Mouse (Mus musculus) limb, embryonic 14.5 days (tissue): ENCODE measurements at regions not wholly inside any gene's neighbourhood (a gene's known extent, or its start where the extent isn't known, plus 50 kb on each side); places are given as distances from the start of the nearest gene placed in this dataset.
A peak's percentile ranks its signal among the peaks of the same experiment; 100 is the strongest.

Experiments
- ATAC-seq: fragments of 200-750 bp; cut with Nextera tagmentation; 2 replicates; pipeline ENCODE4 v1.8.0; 2017; ENCODE audit warnings: low read depth, moderate number of reproducible peaks, moderate TSS enrichment; ENCODE audit not compliant: low FRiP score
- DNase-seq: peaks from one replicate; pipeline ENCODE4 v3.0.0-alpha.2; 2015; ENCODE audit warnings: low spot score
- H3K27ac ChIP-seq: fragments of 300-500 bp; sonication (generic); replicated peaks from 2 replicates; pipeline ENCODE4 v1.5.1; 2014; ENCODE audit warnings: low read depth, mild to moderate bottlenecking, low read length, moderate library complexity, mixed read lengths
- H3K27me3 ChIP-seq: fragments of 300-500 bp; sonication (generic); 2 replicates; pipeline ENCODE4 v1.6.1; 2014; ENCODE audit warnings: low read length, mixed read lengths; ENCODE audit not compliant: control insufficient read depth, insufficient read depth
- H3K36me3 ChIP-seq: fragments of 300-500 bp; sonication (generic); 2 replicates; pipeline ENCODE4 v1.6.1; 2014; ENCODE audit warnings: mild to moderate bottlenecking, low read length, moderate library complexity, mixed read lengths; ENCODE audit not compliant: control insufficient read depth, insufficient read depth
- H3K4me1 ChIP-seq: fragments of 300-500 bp; sonication (generic); 2 replicates; pipeline ENCODE4 v1.6.1; 2014; ENCODE audit warnings: antibody characterized with exemption, low read length, mixed read lengths; ENCODE audit not compliant: control insufficient read depth, insufficient read depth
- H3K4me2 ChIP-seq: fragments of 300-500 bp; sonication (generic); replicated peaks from 2 replicates; pipeline ENCODE4 v1.6.1; 2014; ENCODE audit warnings: low read depth, mild to moderate bottlenecking, low read length, moderate library complexity; ENCODE audit not compliant: severe bottlenecking
- H3K4me3 ChIP-seq: fragments of 300-500 bp; sonication (generic); replicated peaks from 2 replicates; pipeline ENCODE4 v1.5.1; 2014; ENCODE audit warnings: low read length
- H3K9ac ChIP-seq: fragments of 300-500 bp; sonication (generic); 2 replicates; pipeline ENCODE4 v1.6.1; 2014; ENCODE audit warnings: mild to moderate bottlenecking, low read depth, low read length, moderate library complexity; ENCODE audit not compliant: severe bottlenecking
- H3K9me3 ChIP-seq: fragments of 300-500 bp; sonication (generic); 2 replicates; pipeline ENCODE4 v1.6.1; 2016; ENCODE audit warnings: low read length; ENCODE audit not compliant: control insufficient read depth
- POLR2A ChIP-seq: fragments of 200-500 bp; IDR thresholded peaks from 2 replicates; pipeline ENCODE4 v1.8.0; 2012; ENCODE audit warnings: inconsistent platforms, mild to moderate bottlenecking, moderate library complexity, borderline replicate concordance; ENCODE audit not compliant: insufficient read depth, insufficient read length; ENCODE audit errors: extremely low read depth
- WGBS: fragments of 180-500 bp; shearing (Covaris S2); extraction: QIAGEN DNeasy Blood & Tissue Kit; methylation state at CpG from one replicate; pipeline ENCODE4 v1.1.7; 2014; 5-methylcytosine and 5-hydroxymethylcytosine counted together

DNA sequence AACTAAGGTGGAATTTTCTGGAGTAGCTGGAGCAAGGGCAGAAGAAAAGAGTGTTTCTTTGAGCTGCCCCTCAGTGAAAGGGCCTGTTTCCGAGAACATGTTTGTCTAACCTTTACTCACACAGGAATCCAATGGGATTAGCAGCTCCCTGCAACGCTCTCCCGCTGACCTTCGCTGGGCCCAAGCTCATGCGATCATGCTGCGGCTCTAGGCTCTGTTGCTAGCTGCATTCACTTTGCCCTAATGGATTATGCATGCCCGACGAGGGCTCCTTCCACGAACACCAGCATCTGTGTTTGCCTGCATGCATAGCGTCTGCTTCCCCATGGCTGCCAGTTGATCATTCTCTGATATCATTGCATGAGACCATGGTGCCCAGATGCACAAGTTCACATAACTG is 140.2 kb downstream of the Bmp7 start:
- no peak for TF ChIP-seq POLR2A
- Histone ChIP-seq H3K4me3 (no peak overlapping the region), H3K27ac (no peak overlapping the region), H3K9me3 (no peaks in the 10 kb centered on the region), H3K27me3 (no peaks in the 10 kb centered on the region), H3K9ac (no peak overlapping the region), H3K4me2 (no peak overlapping the region), H3K4me1 (peaks cover 20% of the 10 kb centered on the region), H3K36me3 (no peaks in the 10 kb centered on the region)
- no peak for ATAC-seq
- 57% methylated on average over 10 of the region's 10 CpGs for WGBS
- no peak for DNase-seq

GRCm38 (mm10) chr2:172800801-172801200 is 139.3 kb downstream of the Bmp7 start:
- 0 out of 2 replicates have a peak overlapping the region, but pooled peaks have one; percentile 8 for H3K27ac ChIP-seq
- DNase-seq (no peak), ATAC-seq (peak; percentile 64; the same call in 1 of the 2 replicates)
- WGBS, result 23% methylated on average over 9 of the region's 9 CpGs
- no peaks in the 10 kb centered on the region for H3K9me3 ChIP-seq
- TF ChIP-seq POLR2A, result no peak
- no peaks in the 10 kb centered on the region for H3K27me3 ChIP-seq
- H3K36me3 ChIP-seq, result no peaks in the 10 kb centered on the region
- no peak overlapping the region for H3K9ac ChIP-seq
- H3K4me3 ChIP-seq, result no peak overlapping the region
- H3K4me2 ChIP-seq, result no peak overlapping the region
- H3K4me1 ChIP-seq, result peaks cover 20% of the 10 kb centered on the region

- Histone ChIP-seq H3K4me3 (no peak overlapping the region), H3K9ac (no peak overlapping the region), H3K9me3 (no peaks in the 10 kb centered on the region), H3K27me3 (no peaks in the 10 kb centered on the region), H3K27ac (no peak overlapping the region), H3K4me2 (no peak overlapping the region), H3K4me1 (peaks cover 20% of the 10 kb centered on the region), H3K36me3 (no peaks in the 10 kb centered on the region)
- no peak for TF ChIP-seq POLR2A
- ATAC-seq (no peak), DNase-seq (no peak)
- WGBS, result 15% methylated on average over 3 of the region's 4 CpGs
Measured at GRCm38 (mm10) chr2:172801804-172802203, 138.3 kb downstream of the Bmp7 start.

DNA sequence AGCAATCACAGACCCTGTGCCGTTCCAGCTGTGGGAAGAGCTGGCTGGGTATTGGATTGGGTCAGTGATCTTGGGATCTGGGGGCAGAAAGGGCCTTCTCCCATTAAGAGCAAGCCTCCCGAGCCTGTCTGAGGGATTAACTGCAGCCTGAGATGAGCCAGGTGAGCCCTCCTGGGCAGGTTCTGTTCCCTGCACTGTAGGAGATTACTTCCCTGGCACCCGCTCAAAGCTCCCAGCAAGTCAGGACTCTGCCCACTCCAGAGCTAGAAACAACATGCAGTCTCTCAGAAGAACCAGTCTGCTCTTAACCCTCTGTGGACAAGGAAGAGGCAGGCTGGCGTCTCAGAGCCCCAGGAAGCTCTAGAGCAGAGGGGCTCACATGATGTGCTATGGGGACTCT is 132.7 kb downstream of the Bmp7 start:
- Histone ChIP-seq H3K27me3 (no peaks in the 10 kb centered on the region), H3K4me3 (no peak overlapping the region), H3K4me2 (no peak overlapping the region), H3K27ac (no peak overlapping the region), H3K9ac (no peak overlapping the region), H3K36me3 (no peaks in the 10 kb centered on the region), H3K9me3 (no peaks in the 10 kb centered on the region), H3K4me1 (peaks cover 13% of the 10 kb centered on the region)
- DNase-seq, result no peak
- ATAC-seq, result no peak
- 70% methylated on average over 4 of the region's 4 CpGs for WGBS
- no peak for TF ChIP-seq POLR2A

DNA sequence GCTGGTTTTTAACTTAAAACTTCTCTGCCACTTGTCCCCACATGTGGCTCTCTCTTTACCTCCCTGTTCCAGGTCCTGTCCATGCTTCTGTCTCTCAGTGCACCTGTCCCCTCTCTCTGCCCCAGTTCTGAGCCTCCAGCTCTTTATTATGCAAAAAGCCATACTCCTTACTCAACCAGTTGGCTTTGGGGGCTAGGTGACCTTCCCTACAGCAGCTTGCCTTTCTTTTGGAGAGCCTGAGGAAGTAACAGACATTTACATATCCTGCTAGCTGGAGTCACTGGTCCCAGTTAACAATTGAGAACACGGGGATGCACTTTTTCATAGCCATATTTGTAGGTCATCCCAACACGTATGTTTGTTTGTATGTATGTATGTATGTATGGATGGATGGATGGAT is 130.8 kb downstream of the Bmp7 start:
- WGBS, result 90% methylated on average over 2 of the region's 2 CpGs
- Histone ChIP-seq H3K9me3 (no peaks in the 10 kb centered on the region), H3K4me2 (no peak overlapping the region), H3K9ac (no peak overlapping the region), H3K27ac (no peak overlapping the region), H3K36me3 (no peaks in the 10 kb centered on the region), H3K4me1 (peaks cover 16% of the 10 kb centered on the region), H3K27me3 (no peaks in the 10 kb centered on the region), H3K4me3 (no peak overlapping the region)
- no peak for TF ChIP-seq POLR2A
- DNase-seq (no peak), ATAC-seq (no peak)

DNA sequence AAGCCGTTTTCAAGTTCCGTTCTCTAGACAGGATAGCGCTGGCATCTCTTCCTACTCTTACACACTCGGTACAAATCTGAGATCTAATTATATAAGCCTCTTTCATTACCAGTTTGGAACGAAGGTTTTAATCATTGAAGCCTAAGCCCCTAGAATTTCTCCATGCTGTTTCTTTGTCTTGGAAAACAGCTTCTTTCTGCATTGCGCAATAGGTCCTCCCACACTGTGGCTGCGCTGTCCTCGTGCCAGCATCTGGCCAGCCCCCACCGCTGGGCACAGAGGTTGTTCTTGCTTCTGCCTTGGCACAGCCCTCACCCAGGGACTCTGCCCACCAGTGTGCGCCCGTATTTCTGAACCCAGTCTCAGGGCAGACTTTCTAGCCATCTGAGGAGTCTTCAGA is 126.8 kb downstream of the Bmp7 start:
- no peak overlapping the region for H3K4me2 ChIP-seq
- TF ChIP-seq POLR2A, result no peak
- H3K27me3 ChIP-seq, result no peaks in the 10 kb centered on the region
- no peaks in the 10 kb centered on the region for H3K9me3 ChIP-seq
- H3K4me3 ChIP-seq, result no peak overlapping the region
- no peak overlapping the region for H3K9ac ChIP-seq
- no peak overlapping the region for H3K27ac ChIP-seq
- 70% methylated on average over 11 of the region's 11 CpGs for WGBS
- H3K4me1 ChIP-seq, result peaks cover 19% of the 10 kb centered on the region
- H3K36me3 ChIP-seq, result no peaks in the 10 kb centered on the region
- DNase-seq, result no peak
- no peak for ATAC-seq
